Comparison of ENCODE assay signal across 8 mouse cellular contexts in the genomic region with DNA sequence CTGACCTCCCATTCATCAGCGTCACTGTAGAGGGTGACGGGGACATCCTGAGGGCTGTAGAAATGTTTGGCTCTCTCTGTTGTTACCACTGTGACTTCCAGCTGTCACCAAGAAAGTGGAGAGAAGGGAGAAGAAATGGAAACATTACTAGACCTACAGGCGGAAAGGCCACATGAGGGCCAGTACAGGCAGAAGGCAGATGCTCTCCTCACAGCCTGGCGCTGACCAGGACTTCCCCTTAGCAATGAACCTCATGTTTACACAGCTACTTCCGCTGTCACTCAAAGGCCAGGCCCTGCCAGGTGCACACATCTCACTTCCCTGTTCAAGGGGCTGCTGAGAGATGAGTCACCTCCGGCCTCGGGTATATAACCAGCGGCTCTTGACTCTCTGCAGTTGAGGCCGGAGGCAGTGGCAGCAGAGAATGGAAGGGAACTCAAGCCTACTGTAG. TPM values are rescaled to one million over a fixed set of nuclear protein-coding genes. Genes with fewer than 3 reads are reported as not detected.
DNase-seq lines count a peak whose midpoint lies in the region; ATAC-seq lines count a peak whose summit lies in the region.

No protein-coding gene starts in this region.

- no peak overlapping the region for H3K4me2 ChIP-seq in embryonic facial prominence, embryonic 12.5 days (replicated peaks)

- peak; percentile 90 for DNase-seq in 3T3-L1 (ENCODE audit: low read depth, low spot score)
- DNase-seq in heart, postnatal 4 days, result peak; percentile 71
- DNase-seq in layer of hippocampus, adult 9-11 months, result peak; percentile 93
- DNase-seq in testis, postnatal 10 days (ENCODE audit: low spot score), result peak; percentile 52
- no peak for DNase-seq in cerebellum, adult 18-20 months

- peak; percentile 99 for ATAC-seq in CD4-positive, CD25-positive, alpha-beta regulatory T cell, adult 4 months
- peak; percentile 18; the same call in 1 of the 2 replicates for ATAC-seq in embryonic facial prominence, embryonic 12.5 days (ENCODE audit: insufficient number of reproducible peaks, insufficient read depth, low FRiP score, low TSS enrichment)
- ATAC-seq in megakaryocyte progenitor cell, adult 5-6 weeks (replicated peaks; ENCODE audit: poor library complexity), result peak; percentile 81

- H3K27ac ChIP-seq in embryonic facial prominence, embryonic 12.5 days, result peak overlapping the region; percentile 86

- 0 out of 2 replicates have a peak, but pooled peaks cover 2% of the 10 kb centered on the region for H3K36me3 ChIP-seq in embryonic facial prominence, embryonic 12.5 days

- 75% methylated on average over 9 of the region's 9 CpGs for WGBS in embryonic facial prominence, embryonic 12.5 days

- no peaks in the 10 kb centered on the region for H3K9me3 ChIP-seq in embryonic facial prominence, embryonic 12.5 days

- H3K4me1 ChIP-seq in embryonic facial prominence, embryonic 12.5 days, result peaks cover 17% of the 10 kb centered on the region

- no peak overlapping the region for H3K4me3 ChIP-seq in embryonic facial prominence, embryonic 12.5 days

- no peaks in the 10 kb centered on the region for H3K27me3 ChIP-seq in embryonic facial prominence, embryonic 12.5 days

- no peak overlapping the region for H3K9ac ChIP-seq in embryonic facial prominence, embryonic 12.5 days

RNA-seq across cellular contexts. Expression of gene Ppcdc, which starts 18.8 kb away (rescaled TPM):
- 100 to 1,000 TPM; 157 to 228 TPM for polyA plus RNA-seq in CD4-positive, CD25-positive, alpha-beta regulatory T cell, adult 4 months (2017; shearing (Covaris generic))
- 25.9 and 30.3 TPM in 2 replicates for polyA plus RNA-seq in embryonic facial prominence, embryonic 12.5 days (2016; fragmentation: Nextera tagmentation; extraction: Ambion mirVana)
- total RNA-seq in heart, postnatal 4 days (2021), result 1 to 10 TPM; 8.3 TPM
- 13.4 and 15.4 TPM in 2 replicates for total RNA-seq in megakaryocyte progenitor cell, adult 5-6 weeks (2015)
- 15.9 and 19.1 TPM in 2 replicates for total RNA-seq in megakaryocyte progenitor cell, adult 5-6 weeks (2017)

RNA-seq across cellular contexts. Expression of gene Scamp5, which starts 46.7 kb away (rescaled TPM):
- polyA plus RNA-seq in CD4-positive, CD25-positive, alpha-beta regulatory T cell, adult 4 months (2017; shearing (Covaris generic)), result under 1 TPM in 1 of 2 experiments, not detected in 1; 0.26 TPM
- 15.6 and 16.1 TPM in 2 replicates for polyA plus RNA-seq in embryonic facial prominence, embryonic 12.5 days (2016; fragmentation: Nextera tagmentation; extraction: Ambion mirVana)
- total RNA-seq in heart, postnatal 4 days (2021), result 10 to 100 TPM; 11.6 to 11.7 TPM
- 0.77 and 1.9 TPM in 2 replicates for total RNA-seq in megakaryocyte progenitor cell, adult 5-6 weeks (2015)
- 1.1 and 1.8 TPM in 2 replicates for total RNA-seq in megakaryocyte progenitor cell, adult 5-6 weeks (2017)

Comparison
In these comparisons a context has a peak if more than half of its experiments do, and no peak if none do; other contexts are left out.
1. DNase-seq: peak in 3T3-L1 (single experiment), heart, postnatal 4 days (single experiment), layer of hippocampus, adult 9-11 months (single experiment) and testis, postnatal 10 days (single experiment); none in cerebellum, adult 18-20 months (0 of 2).
2. ATAC-seq: peak in every context shown above with its lines; median percentile 99 in CD4-positive, CD25-positive, alpha-beta regulatory T cell, adult 4 months; 81 in megakaryocyte progenitor cell, adult 5-6 weeks; 18 in embryonic facial prominence, embryonic 12.5 days.
3. RNA of gene Scamp5, which starts 46.7 kb away (total RNA-seq): 11.6 to 11.7 TPM in heart, postnatal 4 days; 0.77 to 1.9 TPM in megakaryocyte progenitor cell, adult 5-6 weeks; every median in the first group is over 4 times any median in the second.